Mouse (Mus musculus) forebrain, postnatal 0 days (tissue): ENCODE data around the gene Ucp1. TPM values are rescaled to one million over a fixed set of nuclear protein-coding genes. Genes with fewer than 3 reads are reported as not detected.
"Not testable (repeated sequence)": the region's sequence is repeated elsewhere in the genome, so short reads cannot be mapped to it uniquely, and the experiment has no call there.

Experiments
- ATAC-seq: fragments of 200-750 bp; cut with Nextera tagmentation; 2 replicates; pipeline ENCODE4 v1.8.0; 2017; ENCODE audit warnings: mild to moderate bottlenecking, moderate library complexity
- DNase-seq: peaks from one replicate; pipeline ENCODE4 v3.0.0-alpha.2; 2015
- H3K27ac ChIP-seq: fragments of 300-500 bp; sonication (generic); 2 replicates; pipeline ENCODE4 v1.5.1; 2014; ENCODE audit warnings: low read depth, mild to moderate bottlenecking, antibody characterized with exemption, low read length, moderate library complexity, mixed read lengths
- H3K27me3 ChIP-seq: fragments of 300-500 bp; sonication (generic); 2 replicates; pipeline ENCODE4 v1.6.1; 2014; ENCODE audit warnings: mild to moderate bottlenecking, low read length, mixed read lengths; ENCODE audit not compliant: insufficient read depth
- H3K36me3 ChIP-seq: fragments of 300-500 bp; sonication (generic); 2 replicates; pipeline ENCODE4 v1.6.1; 2014; ENCODE audit warnings: mild to moderate bottlenecking, moderate library complexity; ENCODE audit not compliant: insufficient read depth
- H3K4me1 ChIP-seq: fragments of 300-500 bp; sonication (generic); 2 replicates; pipeline ENCODE4 v1.6.1; 2014; ENCODE audit warnings: antibody characterized with exemption; ENCODE audit not compliant: insufficient read depth
- H3K4me2 ChIP-seq: fragments of 300-500 bp; sonication (generic); 2 replicates; pipeline ENCODE4 v1.6.1; 2014; ENCODE audit warnings: low read depth, mild to moderate bottlenecking, moderate library complexity
- H3K4me3 ChIP-seq: fragments of 300-500 bp; sonication (generic); 2 replicates; pipeline ENCODE4 v1.5.1; 2014; ENCODE audit warnings: low read depth, low read length, mixed read lengths
- H3K9ac ChIP-seq: fragments of 300-500 bp; sonication (generic); 2 replicates; pipeline ENCODE4 v1.6.1; 2014; ENCODE audit warnings: mild to moderate bottlenecking
- H3K9me3 ChIP-seq: fragments of 300-500 bp; sonication (generic); 2 replicates; pipeline ENCODE4 v1.6.1; 2016; ENCODE audit warnings: low read length
- CTCF ChIP-seq: sonication (generic); IDR thresholded peaks from 2 replicates; pipeline ENCODE4 v1.5.1; 2016; ENCODE audit warnings: antibody characterized with exemption, control low read depth, low read depth
- WGBS: fragments of 180-500 bp; shearing (Covaris S2); extraction: QIAGEN DNeasy Blood & Tissue Kit; methylation state at CpG from one replicate; pipeline ENCODE4 v1.1.7; 2014; 5-methylcytosine and 5-hydroxymethylcytosine counted together
- polyA plus RNA-seq: library from polyadenylated mRNA; unstranded; fragments of >200 nt; fragmentation: Nextera tagmentation; extraction: Ambion mirVana; gene quantifications from 2 replicates; pipeline ENCODE4 v1.2.1, GENCODE M21; 2015
- total RNA-seq: library from RNA; depleted of rRNA; stranded (reverse); fragments of >200 nt; gene quantifications from 2 replicates; pipeline ENCODE4 v1.2.3, GENCODE M21; 2014

Ucp1 gene
- total and polyA plus RNA-seq, 2 experiments from 2014 or later, result not detected

DNA sequence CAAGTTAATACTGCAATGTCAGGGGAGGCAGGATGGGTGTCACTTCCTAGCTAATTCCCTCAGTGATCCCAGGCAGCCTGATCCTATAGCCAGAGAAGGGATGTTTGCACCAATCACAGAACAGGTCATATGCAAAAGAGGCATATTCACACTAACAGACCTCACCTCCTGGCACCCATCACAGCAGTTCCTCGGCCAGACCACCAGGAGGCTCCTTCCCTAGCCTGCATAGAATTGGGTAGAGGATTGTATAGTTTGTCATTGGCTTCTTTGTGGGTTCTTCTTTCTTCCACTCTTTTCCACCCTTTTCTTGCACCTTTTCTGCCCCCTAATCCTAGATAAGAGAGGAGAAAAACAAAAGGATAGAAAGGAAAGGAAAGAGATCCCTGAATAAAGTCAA is 10.0 kb downstream of the Ucp1 start:
- Histone ChIP-seq H3K4me3 (no peak overlapping the region), H3K36me3 (no peaks in the 10 kb centered on the region), H3K27me3 (no peaks in the 10 kb centered on the region), H3K4me1 (no peaks in the 10 kb centered on the region), H3K9me3 (no peaks in the 10 kb centered on the region), H3K4me2 (no peak overlapping the region), H3K27ac (no peak overlapping the region), H3K9ac (no peak overlapping the region)
- TF ChIP-seq CTCF, result 0 out of 2 replicates have a peak, but pooled peaks have one; percentile 22
- ATAC-seq, result no peak
- WGBS, result 78% methylated on average over 1 of the region's 1 CpGs
- DNase-seq, result no peak

DNA sequence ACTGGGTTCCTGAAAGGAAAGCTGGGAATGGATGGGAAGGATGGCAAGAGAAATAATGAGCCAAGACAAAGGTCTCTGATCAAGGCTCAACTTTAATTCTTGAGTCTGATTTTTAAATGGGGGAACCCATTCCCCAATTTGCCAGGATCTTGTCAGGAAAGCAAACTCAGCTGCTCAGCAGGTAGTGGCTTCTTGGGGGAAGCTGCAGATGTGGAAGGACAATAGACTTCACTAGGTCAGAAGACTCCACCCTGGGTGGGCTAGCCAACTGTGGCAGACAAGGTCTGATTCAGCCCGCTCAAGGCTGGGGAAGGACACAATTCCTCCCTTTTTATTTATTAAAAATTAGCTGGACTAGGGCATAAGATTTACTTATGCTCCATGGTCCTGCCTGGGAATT is 14.8 kb downstream of the Ucp1 start:
- H3K4me3 ChIP-seq, result no peak overlapping the region
- TF ChIP-seq CTCF, result no peak
- no peak overlapping the region for H3K27ac ChIP-seq
- ATAC-seq (no peak), DNase-seq (no peak)
- H3K4me1 ChIP-seq, result no peaks in the 10 kb centered on the region
- no peak overlapping the region for H3K4me2 ChIP-seq
- no peaks in the 10 kb centered on the region for H3K36me3 ChIP-seq
- no peaks in the 10 kb centered on the region for H3K27me3 ChIP-seq
- no peak overlapping the region for H3K9ac ChIP-seq
- 79% methylated on average over 1 of the region's 1 CpGs for WGBS
- no peaks in the 10 kb centered on the region for H3K9me3 ChIP-seq

GRCm38 (mm10) chr8:83309836-83310235 is 19.7 kb downstream of the Ucp1 start:
- WGBS, result 74% methylated on average over 6 of the region's 6 CpGs
- Histone ChIP-seq H3K4me3 (no peak overlapping the region), H3K27ac (no peak overlapping the region), H3K4me2 (no peak overlapping the region), H3K27me3 (no peaks in the 10 kb centered on the region), H3K4me1 (no peaks in the 10 kb centered on the region), H3K9ac (no peak overlapping the region), H3K36me3 (peaks cover 13% of the 10 kb centered on the region; the same call in 1 of the 2 replicates), H3K9me3 (no peaks in the 10 kb centered on the region)
- DNase-seq (no peak), ATAC-seq (no peak)
- no peak for TF ChIP-seq CTCF

GRCm38 (mm10) chr8:83315084-83315483 is 24.9 kb downstream of the Ucp1 start:
- not testable (repeated sequence) for H3K9ac ChIP-seq, H3K27me3 ChIP-seq, H3K4me2 ChIP-seq, DNase-seq, H3K9me3 ChIP-seq, ATAC-seq, H3K27ac ChIP-seq, H3K4me3 ChIP-seq, H3K4me1 ChIP-seq
- 88% methylated on average over 4 of the region's 4 CpGs for WGBS
- peaks cover 46% of the 10 kb centered on the region for H3K36me3 ChIP-seq

- ATAC-seq (no peak), DNase-seq (no peak)
- H3K4me1 ChIP-seq, result no peaks in the 10 kb centered on the region
- no peak overlapping the region for H3K4me3 ChIP-seq
- no peaks in the 10 kb centered on the region for H3K27me3 ChIP-seq
- no peak overlapping the region for H3K27ac ChIP-seq
- H3K9ac ChIP-seq, result no peak overlapping the region
- no peaks in the 10 kb centered on the region for H3K9me3 ChIP-seq
- TF ChIP-seq CTCF, result no peak
- peaks cover 50% of the 10 kb centered on the region for H3K36me3 ChIP-seq
- no peak overlapping the region for H3K4me2 ChIP-seq
- WGBS, result 76% methylated on average over 2 of the region's 2 CpGs
Observed at GRCm38 (mm10) chr8:83315691-83316090, 25.5 kb downstream of the Ucp1 start.

GRCm38 (mm10) chr8:83320543-83320942 is 30.4 kb downstream of the Ucp1 start:
- TF ChIP-seq CTCF, result no peak
- no peak overlapping the region for H3K4me2 ChIP-seq
- peaks cover 65% of the 10 kb centered on the region for H3K36me3 ChIP-seq
- H3K9me3 ChIP-seq, result no peaks in the 10 kb centered on the region
- ATAC-seq (no peak), DNase-seq (no peak)
- H3K27ac ChIP-seq, result no peak overlapping the region
- no peak overlapping the region for H3K9ac ChIP-seq
- 41% methylated on average over 3 of the region's 3 CpGs for whole genome bisulfite sequencing
- no peak overlapping the region for H3K4me3 ChIP-seq
- H3K27me3 ChIP-seq, result no peaks in the 10 kb centered on the region
- H3K4me1 ChIP-seq, result no peaks in the 10 kb centered on the region

DNA sequence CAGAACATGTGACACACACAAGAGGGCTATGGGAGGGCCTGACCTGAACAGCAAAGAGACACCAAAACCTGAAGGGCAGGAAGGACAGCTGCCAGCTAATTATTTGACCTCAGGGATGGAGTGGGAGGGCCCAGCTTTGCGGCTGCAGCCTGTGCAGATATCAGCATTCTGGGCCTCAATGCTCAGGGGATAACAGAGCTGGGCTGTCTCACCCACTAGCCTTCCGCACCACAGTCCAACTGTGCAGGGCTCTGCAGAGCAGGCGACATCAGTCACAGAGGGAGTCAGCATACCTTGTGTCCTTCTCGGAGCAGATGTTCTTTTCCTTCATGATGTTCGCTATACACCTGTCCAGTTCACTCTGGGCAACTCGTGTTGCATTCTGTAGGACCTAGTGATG is 32.2 kb downstream of the Ucp1 start:
- Histone ChIP-seq H3K9me3 (no peaks in the 10 kb centered on the region), H3K27ac (no peak overlapping the region), H3K4me2 (no peak overlapping the region), H3K4me1 (no peaks in the 10 kb centered on the region), H3K4me3 (no peak overlapping the region), H3K9ac (no peak overlapping the region), H3K27me3 (no peaks in the 10 kb centered on the region), H3K36me3 (peaks cover 59% of the 10 kb centered on the region)
- DNase-seq (no peak), ATAC-seq (no peak)
- 94% methylated on average over 6 of the region's 6 CpGs for WGBS
- no peak for TF ChIP-seq CTCF

- Histone ChIP-seq H3K9ac (no peak overlapping the region), H3K27me3 (no peaks in the 10 kb centered on the region), H3K4me2 (no peak overlapping the region), H3K4me1 (no peaks in the 10 kb centered on the region), H3K27ac (no peak overlapping the region), H3K36me3 (peaks cover 59% of the 10 kb centered on the region), H3K9me3 (no peaks in the 10 kb centered on the region), H3K4me3 (no peak overlapping the region)
- 87% methylated on average over 2 of the region's 2 CpGs for WGBS
- no peak for ATAC-seq
- TF ChIP-seq CTCF, result peak; percentile 41
- DNase-seq, result no peak
Observed at GRCm38 (mm10) chr8:83323056-83323455, 32.9 kb downstream of the Ucp1 start.
